Mouse (Mus musculus): ENCODE measurements around the gene Neto2.
A peak's percentile ranks its signal among the peaks of the same experiment; 100 is the strongest.

Gene Neto2

DNA sequence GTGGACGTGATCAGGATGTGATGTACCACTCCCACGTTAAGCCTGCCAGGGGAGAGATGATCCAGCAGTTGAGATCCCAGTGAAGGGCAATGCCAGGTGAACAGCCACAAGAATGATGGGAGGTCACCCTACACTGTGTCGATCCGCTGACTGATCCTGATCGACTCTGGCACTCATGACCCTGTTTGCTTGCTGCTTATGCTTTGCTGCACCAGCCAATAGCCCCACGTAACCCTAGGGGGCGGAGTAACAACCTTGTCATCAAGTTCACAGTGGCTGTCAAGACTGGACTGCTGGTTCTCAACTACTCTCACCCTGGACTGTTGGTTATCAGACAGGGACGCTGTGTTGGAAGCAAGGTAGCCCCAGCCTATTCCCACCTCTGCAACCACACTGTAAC, 99.0 kb downstream of the Neto2 start:
- no peak for DNase-seq

DNA sequence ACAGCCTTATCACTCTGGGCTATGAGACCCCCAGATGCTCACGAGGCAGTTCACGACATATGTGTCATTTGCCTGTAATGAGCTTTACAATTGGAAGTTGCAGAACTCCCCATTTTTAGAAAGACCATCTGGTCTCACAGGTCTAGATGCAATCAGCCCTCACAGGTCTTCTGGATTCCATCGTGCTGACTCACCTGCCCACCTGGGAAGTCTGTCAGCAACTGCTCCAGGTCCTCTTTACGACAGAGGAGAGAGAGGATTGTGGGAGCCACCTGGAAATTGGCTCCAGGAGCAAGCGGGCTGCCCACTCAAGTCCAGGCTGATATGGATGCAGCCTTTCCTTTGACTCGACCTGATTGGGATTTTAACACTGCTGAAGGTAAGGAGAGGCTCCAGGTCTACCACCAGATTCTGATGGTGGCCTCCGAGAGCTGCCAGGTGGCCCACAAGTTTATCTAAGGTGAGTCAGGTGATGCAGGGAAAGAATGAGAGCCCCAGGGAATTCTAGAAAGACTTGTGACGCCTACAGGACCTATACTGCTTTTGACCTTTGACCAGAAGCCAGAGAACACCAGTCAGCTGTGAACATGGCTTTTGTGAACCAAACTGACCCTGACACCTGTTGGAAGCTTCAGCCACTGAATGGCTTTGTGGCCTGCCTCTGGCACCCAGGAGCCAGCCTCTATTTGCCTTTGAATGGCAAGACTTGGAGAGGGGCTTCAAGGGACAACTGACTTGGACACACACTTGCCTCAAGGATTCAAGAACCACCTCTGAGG, 103.1 kb downstream of the Neto2 start:
- DNase-seq, result no peak

DNA sequence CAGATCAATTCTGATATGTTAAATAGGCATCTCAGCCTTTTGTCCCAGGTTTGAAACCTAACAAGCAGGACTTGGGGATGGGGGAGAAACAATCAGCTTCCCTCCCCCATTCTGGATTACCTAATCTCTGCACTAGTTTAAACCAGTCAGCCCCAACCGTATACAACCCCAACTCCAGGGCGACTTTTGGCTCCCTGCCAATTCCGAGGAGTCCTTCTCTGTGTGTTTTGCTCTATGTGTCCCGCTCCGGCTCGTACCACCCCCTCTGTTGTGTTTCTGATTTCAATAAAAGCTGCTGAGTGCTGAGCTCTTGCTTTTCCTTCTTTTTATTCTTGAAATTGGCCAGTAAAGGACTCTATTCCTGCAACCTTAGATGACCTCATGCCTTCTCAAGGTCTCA, 105.3 kb downstream of the Neto2 start:
- peak; percentile 52 for DNase-seq

DNA sequence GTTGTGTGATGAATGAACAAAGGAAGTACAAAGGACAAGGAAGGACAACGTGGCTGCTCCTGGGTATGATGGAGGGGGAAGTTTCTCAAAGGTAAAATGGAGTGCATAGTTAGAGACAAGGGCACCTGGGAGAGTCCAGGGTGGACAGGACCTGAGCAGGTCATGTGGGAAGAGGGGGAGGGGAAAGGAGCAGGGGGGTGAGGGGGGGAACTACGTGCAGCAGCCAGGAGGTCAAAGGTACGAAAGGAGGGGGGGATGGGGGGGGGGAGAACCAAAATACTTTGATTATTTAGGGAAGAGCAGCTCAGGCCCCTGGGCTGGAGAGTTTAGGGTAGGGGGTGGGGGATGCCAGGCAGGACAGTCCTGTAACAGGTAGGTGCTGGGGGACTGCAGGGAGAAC, 105.7 kb downstream of the Neto2 start:
- DNase-seq, result no peak

DNA sequence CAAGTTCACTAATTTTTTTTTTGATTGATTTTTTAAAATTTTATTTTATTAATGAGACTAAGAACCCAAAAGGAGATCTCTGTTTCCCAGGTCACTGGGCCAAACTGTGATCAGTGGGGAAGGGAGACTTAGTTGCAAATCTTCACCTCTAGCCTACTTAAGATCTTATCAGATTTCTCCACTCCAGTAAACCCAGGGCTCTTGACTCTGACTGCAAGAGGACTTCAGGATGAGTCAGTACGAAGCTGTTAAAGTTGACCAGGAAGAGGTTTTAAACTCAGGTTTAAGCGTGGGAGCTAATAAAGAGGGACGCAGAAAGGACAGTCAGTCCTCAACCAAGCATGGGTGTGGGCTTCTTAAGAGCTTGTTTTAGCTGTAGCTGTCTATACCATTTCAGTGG, 107.4 kb downstream of the Neto2 start:
- DNase-seq, result no peak

DNA sequence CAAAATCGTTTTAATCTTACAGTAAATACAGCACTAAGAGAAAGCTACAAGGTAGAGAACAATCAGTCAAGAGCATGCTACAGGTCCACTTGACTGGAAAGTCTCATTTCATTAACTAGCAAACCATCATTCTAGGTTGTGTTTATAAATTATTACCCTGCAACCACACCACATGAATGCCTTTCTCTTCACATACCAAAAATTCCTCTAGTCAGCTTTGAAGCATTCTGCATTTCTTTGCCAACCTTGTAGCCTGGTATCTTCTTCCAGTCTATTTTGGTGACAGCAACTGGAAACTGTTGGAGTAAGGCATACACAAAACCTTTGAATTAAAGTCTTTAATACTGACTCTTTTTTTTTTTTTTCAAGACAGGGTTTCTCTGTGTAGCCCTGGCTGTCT, 109.2 kb downstream of the Neto2 start:
- no peak for DNase-seq

DNA sequence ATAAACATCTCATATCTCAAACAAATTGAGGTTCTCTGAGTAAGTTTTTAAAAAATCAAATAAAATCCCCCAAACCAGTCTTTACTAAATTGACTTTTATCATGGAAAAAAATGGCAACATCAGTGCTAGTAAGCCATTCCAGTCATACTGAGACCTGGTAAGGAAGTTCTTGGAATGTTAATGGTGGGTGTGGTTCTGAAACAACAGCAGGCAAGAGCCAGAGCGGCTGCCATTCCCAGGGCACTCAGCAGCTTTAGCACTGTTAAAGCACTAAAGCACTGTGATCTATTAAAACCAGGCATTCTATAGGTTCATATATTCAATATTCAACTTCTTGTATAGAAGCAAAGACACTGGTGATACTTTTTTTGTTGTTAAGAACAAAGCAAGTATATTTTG, 110.5 kb downstream of the Neto2 start:
- no peak for DNase-seq

DNA sequence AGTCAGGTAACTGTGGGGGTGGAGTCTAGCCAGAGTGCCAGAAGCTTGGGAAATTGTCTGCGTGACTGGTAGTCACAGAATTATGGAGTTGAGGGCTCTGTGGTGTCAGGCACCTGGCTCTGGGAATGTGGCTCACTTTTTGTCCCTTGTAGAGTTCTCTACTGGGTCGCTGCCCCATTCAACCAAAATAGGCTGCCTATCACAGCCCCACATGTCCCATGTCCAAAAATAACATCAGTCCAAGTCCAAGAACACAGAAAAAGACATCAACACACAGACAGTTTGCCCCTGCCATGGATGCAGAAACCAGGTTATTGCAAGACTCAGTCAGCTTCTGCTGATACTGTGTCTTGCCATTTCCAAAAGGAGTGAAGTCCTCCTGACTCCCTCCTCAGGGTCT, 112.1 kb downstream of the Neto2 start:
- no peak for DNase-seq
